Mouse (Mus musculus) gastrocnemius, postnatal 10 days (tissue): ENCODE results near the gene Tmem221. TPM values are rescaled to one million over a fixed set of nuclear protein-coding genes. Genes with fewer than 3 reads are reported as not detected.

ENCODE experiments used
- DNase-seq: peaks from one replicate; pipeline ENCODE4 v3.0.0; 2021; ENCODE audit warnings: mixed read lengths
- total RNA-seq, 2 experiments: library from RNA; stranded (reverse); gene quantifications; 2 replicates each; pipeline ENCODE4 v1.2.3; 2021

Tmem221 gene
- total RNA-seq, 2 experiments from 2014 or later = 0.14 TPM; not detected in 1

- no peak for DNase-seq
Measured at GRCm38 (mm10) chr8:71577856-71578387, 19.3 kb upstream of the Tmem221 start.

DNA sequence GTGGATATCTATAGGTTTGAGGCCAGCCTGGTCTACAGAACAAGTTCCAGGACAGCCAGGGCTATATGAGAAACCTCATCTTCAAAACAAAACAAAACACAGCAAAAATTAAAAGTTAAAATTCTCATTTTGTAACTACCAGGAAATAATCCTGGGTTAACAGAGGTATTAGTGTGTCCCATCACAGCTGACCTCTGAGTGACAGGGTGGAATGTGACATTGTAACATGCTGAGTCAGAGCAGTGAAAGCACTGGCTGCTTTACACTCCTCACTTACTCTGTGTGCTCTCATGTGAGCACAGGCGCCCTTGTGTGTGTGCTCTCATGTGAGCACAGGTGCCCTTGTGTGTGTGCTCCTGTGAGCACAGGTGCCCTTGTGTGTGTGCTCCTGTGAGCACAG, 16.3 kb upstream of the Tmem221 start:
- no peak for DNase-seq

DNA sequence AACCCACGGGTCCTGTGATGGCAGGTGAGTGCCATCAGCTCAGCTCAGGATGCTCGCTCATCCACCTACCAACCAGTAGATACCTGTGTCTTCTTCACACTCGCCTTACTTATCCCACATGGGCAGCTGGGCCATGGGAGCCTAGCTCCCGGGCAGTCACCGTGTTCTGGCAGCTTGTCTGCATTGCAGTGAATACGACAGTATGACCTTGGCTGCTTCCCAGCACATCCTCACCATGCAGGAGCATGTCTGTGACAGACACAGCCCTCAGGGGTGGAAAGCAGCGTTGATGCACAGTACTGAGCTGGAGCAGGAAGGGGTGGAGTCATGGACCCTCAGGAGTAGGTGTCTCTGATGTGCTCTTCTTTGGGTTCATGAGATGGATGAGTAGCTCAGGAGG, 15.8 kb upstream of the Tmem221 start:
- no peak for DNase-seq

GRCm38 (mm10) chr8:71572847-71573633, 14.4 kb upstream of the Tmem221 start:
- peak; percentile 61 for DNase-seq

- no peak for DNase-seq
Measured at GRCm38 (mm10) chr8:71572077-71572476, 13.4 kb upstream of the Tmem221 start.

DNA sequence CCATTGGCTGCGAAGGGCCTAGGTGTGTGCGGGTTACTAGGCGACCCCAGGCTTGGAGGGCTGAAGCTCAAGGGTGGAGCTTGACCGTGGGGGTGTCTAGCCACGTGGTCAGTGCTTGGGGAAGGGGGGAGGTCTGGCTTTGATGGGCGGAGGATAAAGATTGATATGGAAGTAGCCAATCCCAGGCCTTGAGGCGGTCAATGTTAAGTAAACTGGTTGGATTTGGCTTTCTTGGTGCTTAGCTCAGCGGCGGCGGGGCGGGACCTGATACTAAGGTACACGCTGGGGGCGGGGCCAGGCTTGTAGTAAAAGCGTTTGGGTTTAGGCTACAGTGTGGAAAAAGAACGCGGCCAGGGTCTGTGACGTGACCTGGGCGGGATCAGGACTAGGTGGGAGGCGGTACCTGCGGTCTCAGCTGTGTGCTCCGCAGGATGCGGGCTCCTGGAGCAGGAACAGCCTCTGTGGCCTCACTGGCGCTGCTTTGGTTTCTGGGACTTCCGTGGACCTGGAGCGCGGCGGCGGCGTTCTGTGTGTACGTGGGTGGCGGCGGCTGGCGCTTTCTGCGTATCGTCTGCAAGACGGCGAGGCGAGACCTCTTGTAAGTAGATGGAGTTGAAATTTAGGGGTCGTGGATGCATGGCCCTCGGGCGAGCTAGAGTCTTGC, 11.8 kb upstream of the Tmem221 start:
- peak; percentile 79 for DNase-seq

DNA sequence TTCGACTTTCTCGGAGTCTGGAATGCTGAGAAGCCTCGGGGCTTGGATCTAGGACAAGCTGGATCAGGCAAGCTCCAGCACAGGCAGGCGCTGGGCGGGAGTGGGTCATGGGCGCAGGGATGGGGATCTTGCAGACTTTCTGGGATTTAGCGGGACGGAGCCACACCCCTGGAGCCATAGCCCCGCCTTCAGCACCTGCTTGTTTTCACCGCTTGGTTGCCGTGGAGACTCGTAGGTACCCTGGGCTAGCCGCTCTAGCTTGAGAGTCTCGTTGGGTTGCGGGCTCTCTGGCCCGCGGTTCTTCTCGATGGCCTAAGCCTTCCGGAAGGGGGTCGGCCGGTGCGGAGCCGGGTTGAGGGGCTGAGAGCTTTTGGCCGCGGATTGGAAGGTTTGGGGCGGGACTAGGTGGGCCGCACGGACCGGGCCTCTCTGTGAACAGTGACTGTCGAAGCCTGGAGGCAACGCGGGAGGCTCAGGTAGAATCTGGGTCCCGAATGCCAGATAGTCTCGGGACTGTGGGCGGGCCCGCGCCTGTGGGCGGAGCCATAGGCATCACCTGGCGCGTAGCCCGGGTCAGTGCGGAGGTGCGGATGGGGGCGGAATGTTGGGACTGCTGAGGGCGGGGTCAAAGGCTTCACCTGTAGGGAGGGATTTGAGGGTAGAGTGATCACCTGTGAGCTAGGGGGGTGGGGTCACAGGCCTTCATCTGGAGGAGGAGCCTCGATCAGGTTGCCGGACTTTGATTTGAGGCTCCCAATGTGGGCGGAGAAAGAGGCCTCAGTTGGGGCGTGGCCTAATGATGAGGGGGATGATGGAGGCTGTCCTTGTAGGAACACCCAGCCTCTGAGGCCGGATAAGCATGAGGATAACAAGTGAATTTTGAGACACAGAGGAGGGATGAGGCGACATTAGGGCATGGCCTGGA, 11.0 kb upstream of the Tmem221 start:
- peak; percentile 71 for DNase-seq

DNA sequence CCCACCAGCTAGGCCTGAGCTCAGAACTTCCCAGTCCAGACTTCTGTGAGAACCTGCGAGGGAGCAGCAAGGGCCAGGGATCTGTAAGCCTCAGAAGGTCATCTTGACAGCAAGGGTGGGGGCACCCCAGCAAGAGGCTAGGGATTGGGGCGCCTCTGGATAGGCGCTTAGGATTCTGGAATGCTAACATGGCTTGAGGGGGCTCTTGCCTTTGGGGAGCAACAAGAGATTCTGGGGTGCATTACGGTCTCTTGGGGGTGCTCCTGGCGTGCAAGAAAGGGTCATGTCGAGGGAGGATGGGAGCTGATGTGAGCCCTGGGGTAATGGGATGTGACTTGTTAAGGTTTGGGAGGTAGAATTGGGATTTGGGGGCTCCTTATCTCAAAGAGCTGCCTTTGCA, 10.3 kb upstream of the Tmem221 start:
- DNase-seq = peak; percentile 26

GRCm38 (mm10) chr8:71568387-71568937, 9.8 kb upstream of the Tmem221 start, which contains the start of gene Slc27a1:
Gene Slc27a1 (plus strand): TSS chr8:71568882.
- peak; percentile 81 for DNase-seq

DNA sequence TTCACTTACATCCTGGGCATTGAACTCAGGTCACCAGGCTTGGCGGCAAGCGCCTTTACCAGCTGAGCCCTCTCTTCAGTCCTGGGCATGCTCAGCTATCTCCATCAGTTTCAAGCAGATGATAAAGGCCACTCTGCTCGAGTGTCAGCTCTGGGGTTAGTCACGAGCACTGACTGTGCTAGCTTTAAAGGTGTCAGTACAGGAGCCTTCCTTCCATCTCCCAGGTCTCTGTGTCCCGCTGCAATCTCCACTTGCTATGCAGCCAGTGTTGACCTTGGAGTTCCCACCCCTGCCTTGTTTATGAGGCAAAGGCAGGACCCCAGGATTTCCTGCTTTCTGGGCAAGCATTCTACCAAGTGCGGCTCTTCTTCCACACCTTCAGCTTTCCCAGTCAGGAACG, 8.9 kb upstream of the Tmem221 start:
- DNase-seq = no peak

GRCm38 (mm10) chr8:71566501-71566900, 7.8 kb upstream of the Tmem221 start, which contains the start of gene Nxnl1:
Gene Nxnl1 (minus strand): TSS chr8:71566601.
- no peak for DNase-seq

DNA sequence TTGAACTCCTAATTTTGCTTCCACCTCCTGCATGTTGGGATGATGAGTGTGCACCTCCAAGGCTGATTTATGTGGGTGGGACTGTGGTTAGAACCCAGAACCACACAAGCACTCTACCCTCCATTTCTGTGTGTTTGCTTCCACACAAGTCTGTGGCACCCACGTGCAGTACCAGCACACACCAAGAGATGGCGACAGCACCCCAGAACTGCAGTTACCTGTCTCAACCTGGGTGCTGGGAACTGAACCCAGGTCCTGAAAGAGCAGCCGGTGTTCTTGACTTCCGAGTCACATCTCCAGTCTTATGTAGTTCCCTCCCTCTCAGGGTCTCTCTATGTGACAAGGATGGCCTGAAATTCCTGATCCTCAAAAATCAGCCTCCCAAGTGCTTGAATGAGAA, 5.3 kb upstream of the Tmem221 start:
- DNase-seq = no peak

- DNase-seq = peak; percentile 91
Measured at GRCm38 (mm10) chr8:71562751-71563150, 4.1 kb upstream of the Tmem221 start.

- peak; percentile 62 for DNase-seq
Measured at GRCm38 (mm10) chr8:71561401-71561800, 2.7 kb upstream of the Tmem221 start.

DNA sequence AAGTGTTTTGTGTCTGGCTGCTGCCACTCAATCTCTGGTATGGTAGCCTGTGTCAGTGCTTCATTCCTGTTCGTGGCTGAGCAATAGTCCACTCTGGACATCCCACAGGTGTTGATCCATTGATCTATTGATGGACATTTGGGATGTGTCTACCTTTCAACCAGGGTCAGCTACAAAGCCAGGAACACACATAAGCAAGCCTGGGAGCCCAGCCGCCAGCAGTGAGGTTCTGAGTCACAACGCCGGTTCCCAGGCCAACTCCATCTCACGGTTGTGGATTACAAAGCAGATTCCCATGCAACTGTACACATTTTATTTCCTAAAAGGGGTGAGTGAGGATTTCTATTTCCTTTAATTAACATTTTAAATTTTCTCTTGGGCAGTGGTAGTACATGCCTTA, 2.1 kb upstream of the Tmem221 start:
- DNase-seq = no peak

DNA sequence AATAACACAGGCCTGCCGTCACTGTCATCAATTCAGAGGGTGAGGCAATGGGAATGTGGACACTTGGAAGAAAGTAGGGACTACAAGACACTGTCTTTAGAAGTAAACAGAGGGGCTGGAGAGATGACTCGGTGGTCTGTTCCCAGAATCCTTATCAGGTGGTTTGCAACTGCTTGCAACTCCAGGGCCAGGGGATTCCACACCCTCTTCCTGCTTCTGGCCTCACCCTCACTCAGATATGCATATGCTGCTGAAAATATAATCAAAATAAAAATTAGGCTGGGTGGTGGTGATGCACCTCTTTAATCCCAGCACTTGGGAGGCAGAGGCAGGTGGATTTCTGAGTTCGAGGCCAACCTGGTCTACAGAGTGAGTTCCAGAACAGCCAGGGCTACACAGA, 1.4 kb upstream of the Tmem221 start:
- DNase-seq = no peak

DNA sequence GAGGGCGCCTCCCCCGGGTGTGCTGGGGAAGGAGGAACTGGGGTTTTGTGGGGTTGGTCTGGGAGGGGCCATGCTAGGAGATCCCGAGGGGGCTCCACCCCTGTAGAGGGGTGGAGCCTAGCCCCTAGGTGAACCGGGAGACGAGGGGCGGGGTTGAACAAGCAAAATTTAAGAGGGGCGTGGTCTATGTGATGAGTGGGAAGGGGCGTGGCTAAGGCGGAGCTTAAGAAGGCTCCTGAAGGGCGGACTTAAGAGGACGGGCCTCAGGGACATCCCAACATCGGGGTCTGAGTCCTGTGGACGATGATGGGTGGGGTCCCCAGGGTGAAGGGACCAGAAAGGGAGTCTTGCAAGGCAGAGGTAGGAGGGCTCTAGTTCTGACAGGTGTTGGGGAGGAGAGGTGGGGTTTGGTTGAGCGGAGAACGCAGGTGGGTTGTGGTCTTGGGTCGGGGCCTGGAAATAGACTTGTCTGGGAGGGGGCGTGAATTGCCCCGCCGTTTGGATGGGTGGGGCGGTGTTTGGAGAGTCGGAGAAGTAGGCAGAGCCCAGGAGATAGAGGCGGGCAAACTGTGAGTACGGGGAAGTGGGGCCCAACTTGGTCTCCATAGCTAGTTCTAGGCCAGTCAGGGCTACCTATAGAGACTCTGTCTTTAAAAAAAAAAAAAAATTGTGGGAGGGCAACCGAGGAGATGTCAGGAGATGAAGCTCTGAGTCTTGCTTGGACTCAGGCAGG, 453 bp upstream of the Tmem221 start:
- peak; percentile 38 for DNase-seq

- DNase-seq = no peak
Measured at GRCm38 (mm10) chr8:71554644-71555043, 4.0 kb downstream of the Tmem221 start.

GRCm38 (mm10) chr8:71554001-71554400, 4.7 kb downstream of the Tmem221 start:
- no peak for DNase-seq

- no peak for DNase-seq
Measured at GRCm38 (mm10) chr8:71552770-71553169, 5.9 kb downstream of the Tmem221 start.

DNA sequence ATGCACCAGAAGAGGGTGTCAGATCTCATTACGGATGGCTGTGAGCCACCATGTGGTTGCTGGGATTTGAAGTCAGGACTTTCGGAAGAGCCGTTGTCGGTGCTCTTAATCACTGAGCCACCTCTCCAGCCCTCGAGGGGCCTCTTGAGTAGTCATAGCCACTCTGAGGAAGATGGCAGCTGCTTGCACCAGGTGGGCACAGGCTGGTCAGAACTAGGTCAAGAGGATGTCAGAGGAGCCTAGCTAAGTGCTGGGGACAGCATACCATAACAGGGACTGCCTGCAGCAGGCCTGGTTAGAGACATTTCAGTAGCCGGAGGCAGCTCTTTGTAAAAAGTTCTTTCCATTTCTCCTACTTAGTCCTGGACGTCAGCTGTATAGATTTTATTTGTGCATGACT, 7.9 kb downstream of the Tmem221 start:
- DNase-seq = no peak
